ENCODE assay signal across 8 mouse cellular contexts in the genomic region with DNA sequence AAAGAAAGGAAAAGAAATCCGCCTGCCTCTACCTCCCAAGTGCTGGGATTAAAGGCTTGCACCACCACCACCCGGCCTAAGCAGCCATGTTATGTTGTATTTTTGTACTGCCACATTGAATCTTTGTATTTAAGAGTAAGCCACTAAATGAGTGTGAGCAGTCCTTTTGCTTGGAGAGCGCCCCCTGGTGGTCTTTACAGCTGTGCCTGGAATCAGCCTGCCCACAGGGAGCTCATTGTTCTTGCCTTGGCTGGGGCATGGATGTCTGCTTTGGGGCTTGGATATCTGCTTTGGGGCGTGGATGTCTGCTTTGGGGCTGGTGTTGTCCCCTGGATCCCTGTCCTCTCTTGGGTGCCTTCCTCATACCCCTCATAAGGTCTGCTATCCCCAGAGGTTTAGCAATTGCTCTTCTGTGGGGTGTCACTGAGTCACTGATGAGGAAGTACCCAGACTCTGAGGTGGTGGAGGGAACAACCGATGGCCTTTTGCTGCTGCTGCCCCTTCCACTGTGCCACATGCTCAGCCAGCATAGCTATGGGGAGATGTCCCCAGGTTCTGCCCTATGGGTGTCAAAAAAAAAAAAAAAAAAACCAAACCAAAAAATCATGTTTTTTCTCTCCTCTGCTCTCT. TPM values are rescaled to one million over a fixed set of nuclear protein-coding genes. Genes with fewer than 3 reads are reported as not detected.
DNase-seq lines count a peak whose midpoint lies in the region; ATAC-seq and TF ChIP-seq lines count a peak whose summit lies in the region.

No protein-coding gene starts in this region.

- H3K9ac ChIP-seq in kidney, postnatal 0 days (ENCODE audit: low read depth, low read length), result no peak overlapping the region
- no peak overlapping the region for H3K9ac ChIP-seq in liver, embryonic 14.5 days (replicated peaks)

- TF ChIP-seq EP300 in liver, embryonic 14.5 days (IDR thresholded peaks at IDR 0.05; ENCODE audit: low read depth), result no peak

- no peak overlapping the region for H3K27ac ChIP-seq in kidney, postnatal 0 days
- no peak overlapping the region for H3K27ac ChIP-seq in liver, embryonic 14.5 days

- WGBS in kidney, postnatal 0 days, result 50% methylated on average over 5 of the region's 5 CpGs
- WGBS in liver, embryonic 14.5 days (ENCODE audit: insufficient replicate concordance), result 22% methylated on average over 5 of the region's 5 CpGs

- peak; percentile 40 for DNase-seq in ovary, postnatal 10 days (ENCODE audit: low spot score)
- DNase-seq in ovary, adult 18-20 months (ENCODE audit: low spot score), result no peak
- DNase-seq in c-Kit-positive CD71-positive TER-119-negative erythroid progenitor cells, embryonic 14.5 days (ENCODE audit: low read depth), result peak; percentile 51
- DNase-seq in kidney, postnatal 0 days (ENCODE audit: low spot score), result peak; percentile 73
- DNase-seq in liver, embryonic 14.5 days (ENCODE audit: low read depth in 3 of 3, low spot score in 3 of 3), result peak; percentile 28 to 48 (median 36)
- peak; percentile 69 for DNase-seq in right cerebral cortex, adult 18-20 months
- DNase-seq in urinary bladder, postnatal 25 days (ENCODE audit: low spot score), result peak; percentile 75

- no peaks in the 10 kb centered on the region for H3K36me3 ChIP-seq in kidney, postnatal 0 days (ENCODE audit: insufficient read depth, low read length)
- no peaks in the 10 kb centered on the region for H3K36me3 ChIP-seq in liver, embryonic 14.5 days (replicated peaks; ENCODE audit: control insufficient read depth, insufficient read depth, low read depth)

- H3K4me2 ChIP-seq in kidney, postnatal 0 days (ENCODE audit: low read length), result no peak overlapping the region
- H3K4me2 ChIP-seq in liver, embryonic 14.5 days (ENCODE audit: low read depth), result no peak overlapping the region

- ATAC-seq in frontal cortex, adult (ENCODE audit: low TSS enrichment), result 0 out of 2 replicates have a peak, but pooled peaks have one; percentile 57
- no peak for ATAC-seq in kidney, postnatal 0 days (replicated peaks; ENCODE audit: low FRiP score, low read depth)
- ATAC-seq in liver, embryonic 14.5 days (ENCODE audit: insufficient read depth), result no peak

- peak; percentile 87 for TF ChIP-seq CTCF in kidney, postnatal 0 days (IDR thresholded peaks at IDR 0.05; ENCODE audit: low read depth)
- peak; percentile 92 for TF ChIP-seq CTCF in liver, embryonic 14.5 days (IDR thresholded peaks at IDR 0.05; ENCODE audit: low read depth)

- no peaks in the 10 kb centered on the region for H3K4me1 ChIP-seq in kidney, postnatal 0 days (replicated peaks; ENCODE audit: insufficient read depth, low read length)
- no peaks in the 10 kb centered on the region for H3K4me1 ChIP-seq in liver, embryonic 14.5 days (replicated peaks; ENCODE audit: control insufficient read depth in 2 of 2, insufficient read depth in 2 of 2, low read length in 1 of 2)

- no peaks in the 10 kb centered on the region for H3K9me3 ChIP-seq in kidney, postnatal 0 days (replicated peaks; ENCODE audit: low read length)
- no peaks in the 10 kb centered on the region for H3K9me3 ChIP-seq in liver, embryonic 14.5 days (ENCODE audit: control insufficient read depth, low read length)

- H3K27me3 ChIP-seq in kidney, postnatal 0 days (ENCODE audit: insufficient read depth, low read length), result no peaks in the 10 kb centered on the region
- H3K27me3 ChIP-seq in liver, embryonic 14.5 days (ENCODE audit: control insufficient read depth, insufficient read depth, low read length), result no peaks in the 10 kb centered on the region

- no peak overlapping the region for H3K4me3 ChIP-seq in kidney, postnatal 0 days (replicated peaks; ENCODE audit: low read depth, low read length)
- H3K4me3 ChIP-seq in liver, embryonic 14.5 days (ENCODE audit: insufficient read depth in 1 of 2, low read depth in 2 of 2, low read length in 2 of 2), result no peak overlapping the region

RNA-seq across cellular contexts. Expression of gene Pde9a, which starts 41.7 kb away (rescaled TPM):
- 31.9 and 36.8 TPM in 2 replicates for polyA plus RNA-seq in kidney, postnatal 0 days (2015; fragmentation: Nextera tagmentation; extraction: Ambion mirVana)
- polyA plus RNA-seq in liver, embryonic 14.5 days (2012; rRNA removed), result 3.6 TPM in 2 replicates
- 2.8 and 3.4 TPM in 2 replicates for polyA plus RNA-seq in liver, embryonic 14.5 days (2014; fragmentation: Nextera tagmentation; extraction: Ambion mirVana)

RNA-seq across cellular contexts. Expression of gene Slc37a1, which starts 57.7 kb away (rescaled TPM):
- polyA plus RNA-seq in kidney, postnatal 0 days (2015; fragmentation: Nextera tagmentation; extraction: Ambion mirVana), result 2.8 and 3.9 TPM in 2 replicates
- polyA plus RNA-seq in liver, embryonic 14.5 days (2012; rRNA removed), result 1.9 and 2.3 TPM in 2 replicates
- 1.2 and 1.9 TPM in 2 replicates for polyA plus RNA-seq in liver, embryonic 14.5 days (2014; fragmentation: Nextera tagmentation; extraction: Ambion mirVana)
